Comparison of ENCODE assay signal across 23 mouse cellular contexts in the genomic region with DNA sequence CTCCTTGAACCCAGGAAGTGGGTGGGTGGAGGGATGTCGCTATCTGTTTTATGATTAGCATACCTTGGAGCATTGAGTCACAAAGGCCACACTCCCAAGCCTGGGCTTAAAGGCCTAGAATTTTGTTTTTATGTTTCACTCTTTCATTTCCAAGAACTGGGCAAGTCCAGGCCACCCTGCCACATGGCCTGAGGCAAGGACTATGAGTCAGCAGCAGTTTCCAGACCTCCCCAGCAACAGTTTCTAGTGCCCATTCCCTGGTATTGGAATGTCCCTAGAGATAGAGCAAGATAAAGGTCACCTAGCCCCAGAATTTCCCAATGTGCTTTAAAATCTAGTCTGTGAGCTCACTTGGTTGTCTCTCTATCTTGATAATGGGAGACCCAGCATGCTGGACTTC.
DNase-seq lines count a peak whose midpoint lies in the region; ATAC-seq and TF ChIP-seq lines count a peak whose summit lies in the region.
"Had no signal": no experiment of that assay in that cellular context is flagged by ENCODE, and none has a peak within 500 bp of the region (broad histone marks: within the 10 kb centered on the region; RNA-seq: fewer than 3 reads in every experiment).

No protein-coding gene starts in this region.

- H3K4me3 ChIP-seq in embryonic fibroblast, embryonic 13.5 days (ENCODE audit: insufficient read depth, low read length) = no peak overlapping the region
- no peak overlapping the region for H3K4me3 ChIP-seq in forebrain, embryonic 12.5 days (replicated peaks)
- H3K4me3 ChIP-seq: embryonic facial prominence, embryonic 12.5 days; heart, adult 2 months; heart, embryonic 15.5 days; hindbrain, embryonic 13.5 days had no signal

- peak overlapping the region; percentile 38; the same call in 1 of the 2 replicates for H3K27ac ChIP-seq in embryonic fibroblast, embryonic 13.5 days (ENCODE audit: insufficient read depth, low read length)
- no peak overlapping the region for H3K27ac ChIP-seq in forebrain, embryonic 12.5 days
- H3K27ac ChIP-seq: embryonic facial prominence, embryonic 12.5 days; heart, adult 2 months; heart, embryonic 15.5 days; hindbrain, embryonic 13.5 days had no signal

- 90% methylated on average over 1 of the region's 1 CpGs for WGBS in forebrain, embryonic 12.5 days

- H3K9ac ChIP-seq in forebrain, embryonic 12.5 days = no peak overlapping the region
- H3K9ac ChIP-seq: embryonic facial prominence, embryonic 12.5 days; heart, embryonic 15.5 days; hindbrain, embryonic 13.5 days had no signal

- H3K9me3 ChIP-seq in forebrain, embryonic 12.5 days = no peaks in the 10 kb centered on the region
- H3K9me3 ChIP-seq: embryonic facial prominence, embryonic 12.5 days; heart, embryonic 15.5 days; hindbrain, embryonic 13.5 days had no signal

- TF ChIP-seq POLR2A in embryonic fibroblast, embryonic 13.5 days (IDR thresholded peaks at IDR 0.05; ENCODE audit: low read depth, low read length) = no peak

- no peak overlapping the region for H3K4me2 ChIP-seq in forebrain, embryonic 12.5 days
- H3K4me2 ChIP-seq: embryonic facial prominence, embryonic 12.5 days; heart, embryonic 11.5 days; heart, embryonic 15.5 days; hindbrain, embryonic 13.5 days had no signal

- intact Hi-C loops in left cerebral cortex, postnatal 25 days (cut with DNase I) = no loop called here

- H3K36me3 ChIP-seq in forebrain, embryonic 12.5 days (replicated peaks) = no peaks in the 10 kb centered on the region
- H3K36me3 ChIP-seq: embryonic facial prominence, embryonic 12.5 days; heart, embryonic 15.5 days; hindbrain, embryonic 13.5 days had no signal

- H3K4me1 ChIP-seq in embryonic fibroblast, embryonic 13.5 days (ENCODE audit: control insufficient read depth, insufficient read depth, low read length) = no peaks in the 10 kb centered on the region
- H3K4me1 ChIP-seq in forebrain, embryonic 12.5 days = peaks cover 25% of the 10 kb centered on the region
- H3K4me1 ChIP-seq: embryonic facial prominence, embryonic 12.5 days; heart, embryonic 15.5 days had no signal

- TF ChIP-seq CTCF in embryonic fibroblast, embryonic 13.5 days (IDR thresholded peaks at IDR 0.05; ENCODE audit: borderline replicate concordance, insufficient read depth, low read length) = no peak

- ATAC-seq in forebrain, embryonic 12.5 days (ENCODE audit: low FRiP score) = no peak
- ATAC-seq: CD4-positive, CD25-positive, alpha-beta regulatory T cell, adult 4 months; forebrain, embryonic 14.5 days; intestine, embryonic 16.5 days had no signal

- 0 out of 2 replicates have a peak, but pooled peaks cover 4% of the 10 kb centered on the region for H3K27me3 ChIP-seq in forebrain, embryonic 12.5 days
- H3K27me3 ChIP-seq: embryonic facial prominence, embryonic 12.5 days; heart, embryonic 15.5 days; hindbrain, embryonic 13.5 days had no signal

- DNase-seq in 3134 (ENCODE audit: extremely low read depth, insufficient read length, low spot score) (peak; percentile 9), ES-CJ7 (ENCODE audit: low read depth, low spot score) (peak; percentile 33), NIH3T3 (ENCODE audit: low read depth) (peak; percentile 60)
- DNase-seq in layer of hippocampus, adult 9-11 months = no peak
- DNase-seq in left cerebral cortex, postnatal 25 days (ENCODE audit: low spot score in 2 of 2) = no peak
- no peak for DNase-seq in layer of hippocampus, postnatal 36 days
- DNase-seq: adrenal gland, postnatal 14 days; cerebellum, adult 11-12 months; cerebellum, adult 9-10 months; cerebellum, postnatal 25 days; gastrocnemius, postnatal 10 days; heart, adult 2 months; heart, postnatal 14 days; kidney, adult 2 months had no signal

Comparison
In these comparisons a context has a peak if more than half of its experiments do, and no peak if none do; other contexts are left out.
1. DNase-seq: peak in 3134 (single experiment), ES-CJ7 (single experiment) and NIH3T3 (single experiment); none in layer of hippocampus, adult 9-11 months (single experiment), left cerebral cortex, postnatal 25 days (0 of 2) and layer of hippocampus, postnatal 36 days (0 of 2).